Mouse (Mus musculus) neural tube, embryonic 15.5 days (tissue): Measurements from ENCODE around the gene Senp8. TPM values are rescaled to one million over a fixed set of nuclear protein-coding genes. Genes with fewer than 3 reads are reported as not detected.

ENCODE experiments used
- ATAC-seq: fragments of 200-750 bp; cut with Nextera tagmentation; 2 replicates; pipeline ENCODE4 v1.8.0; 2017; ENCODE audit warnings: mild to moderate bottlenecking, moderate TSS enrichment, moderate library complexity; ENCODE audit not compliant: low FRiP score
- H3K27ac ChIP-seq: fragments of 300-500 bp; sonication (generic); replicated peaks from 2 replicates; pipeline ENCODE4 v1.5.1; 2015; ENCODE audit warnings: mild to moderate bottlenecking, inconsistent platforms
- H3K27me3 ChIP-seq: fragments of 300-500 bp; sonication (generic); replicated peaks from 2 replicates; pipeline ENCODE4 v1.6.1; 2015; ENCODE audit warnings: inconsistent platforms
- H3K36me3 ChIP-seq: fragments of 300-500 bp; sonication (generic); 2 replicates; pipeline ENCODE4 v1.6.1; 2015; ENCODE audit warnings: inconsistent platforms
- H3K4me1 ChIP-seq: fragments of 300-500 bp; sonication (generic); 2 replicates; pipeline ENCODE4 v1.6.1; 2015; ENCODE audit warnings: inconsistent platforms
- H3K4me2 ChIP-seq: fragments of 300-500 bp; sonication (generic); 2 replicates; pipeline ENCODE4 v1.6.1; 2015; ENCODE audit warnings: inconsistent platforms, mild to moderate bottlenecking, moderate library complexity
- H3K4me3 ChIP-seq: fragments of 300-500 bp; sonication (generic); replicated peaks from 2 replicates; pipeline ENCODE4 v1.5.1; 2015; ENCODE audit warnings: mild to moderate bottlenecking, inconsistent platforms
- H3K9ac ChIP-seq: fragments of 300-500 bp; sonication (generic); replicated peaks from 2 replicates; pipeline ENCODE4 v1.6.1; 2015; ENCODE audit warnings: mild to moderate bottlenecking, inconsistent platforms
- H3K9me3 ChIP-seq: fragments of 300-500 bp; sonication (generic); replicated peaks from 2 replicates; pipeline ENCODE4 v1.6.1; 2016; ENCODE audit warnings: inconsistent platforms
- WGBS: fragments of 180-500 bp; shearing (Covaris S2); methylation state at CpG from one replicate; pipeline ENCODE4 v1.1.7; 2015; ENCODE audit warnings: mixed read lengths; 5-methylcytosine and 5-hydroxymethylcytosine counted together
- polyA plus RNA-seq: library from polyadenylated mRNA; unstranded; fragments of >200 nt; fragmentation: Nextera tagmentation; extraction: Ambion mirVana; gene quantifications from 2 replicates; pipeline ENCODE4 v1.2.1, GENCODE M21; 2015

Gene Senp8
- polyA plus RNA-seq, 1 experiment from 2014 or later, result 8.4 TPM

GRCm38 (mm10) chr9:59709225-59709624 lies 41.3 kb downstream of the Senp8 start:
- no peak overlapping the region for H3K4me3 ChIP-seq
- H3K4me1 ChIP-seq, result no peaks in the 10 kb centered on the region
- no peaks in the 10 kb centered on the region for H3K36me3 ChIP-seq
- H3K27ac ChIP-seq, result no peak overlapping the region
- WGBS, result 80% methylated on average over 3 of the region's 3 CpGs
- H3K9me3 ChIP-seq, result no peaks in the 10 kb centered on the region
- ATAC-seq, result no peak
- no peak overlapping the region for H3K4me2 ChIP-seq
- H3K27me3 ChIP-seq, result no peaks in the 10 kb centered on the region
- no peak overlapping the region for H3K9ac ChIP-seq

- H3K27me3 ChIP-seq, result no peaks in the 10 kb centered on the region
- no peaks in the 10 kb centered on the region for H3K9me3 ChIP-seq
- H3K4me2 ChIP-seq, result no peak overlapping the region
- no peak overlapping the region for H3K4me3 ChIP-seq
- H3K36me3 ChIP-seq, result no peaks in the 10 kb centered on the region
- no peak overlapping the region for H3K9ac ChIP-seq
- ATAC-seq, result no peak
- H3K27ac ChIP-seq, result no peak overlapping the region
- H3K4me1 ChIP-seq, result no peaks in the 10 kb centered on the region
- WGBS, result 74% methylated on average over 10 of the region's 10 CpGs
Measured at GRCm38 (mm10) chr9:59706850-59707825, 43.4 kb downstream of the Senp8 start.

GRCm38 (mm10) chr9:59703099-59703498 lies 47.4 kb downstream of the Senp8 start:
- WGBS, result 77% methylated on average over 6 of the region's 6 CpGs
- Histone ChIP-seq H3K4me3 (no peak overlapping the region), H3K9me3 (no peaks in the 10 kb centered on the region), H3K4me1 (no peaks in the 10 kb centered on the region), H3K9ac (no peak overlapping the region), H3K36me3 (no peaks in the 10 kb centered on the region), H3K27ac (no peak overlapping the region), H3K4me2 (no peak overlapping the region), H3K27me3 (no peaks in the 10 kb centered on the region)
- ATAC-seq, result no peak

- Histone ChIP-seq H3K27ac (no peak overlapping the region), H3K4me1 (no peaks in the 10 kb centered on the region), H3K4me2 (no peak overlapping the region), H3K27me3 (no peaks in the 10 kb centered on the region), H3K36me3 (no peaks in the 10 kb centered on the region), H3K9ac (no peak overlapping the region), H3K9me3 (no peaks in the 10 kb centered on the region), H3K4me3 (no peak overlapping the region)
- no peak for ATAC-seq
- WGBS, result 72% methylated on average over 7 of the region's 7 CpGs
Measured at GRCm38 (mm10) chr9:59701094-59701493, 49.4 kb downstream of the Senp8 start.

GRCm38 (mm10) chr9:59696381-59696780 lies 54.1 kb downstream of the Senp8 start:
- Histone ChIP-seq H3K27me3 (no peaks in the 10 kb centered on the region), H3K4me1 (peaks cover 10% of the 10 kb centered on the region), H3K4me3 (no peak overlapping the region), H3K36me3 (no peaks in the 10 kb centered on the region), H3K4me2 (no peak overlapping the region), H3K27ac (no peak overlapping the region), H3K9me3 (no peaks in the 10 kb centered on the region), H3K9ac (no peak overlapping the region)
- no peak for ATAC-seq
- WGBS, result 89% methylated on average over 3 of the region's 3 CpGs

GRCm38 (mm10) chr9:59695451-59695813 lies 55.1 kb downstream of the Senp8 start:
- Histone ChIP-seq H3K9ac (no peak overlapping the region), H3K4me1 (peaks cover 10% of the 10 kb centered on the region), H3K27ac (no peak overlapping the region), H3K4me3 (no peak overlapping the region), H3K27me3 (no peaks in the 10 kb centered on the region), H3K4me2 (no peak overlapping the region), H3K36me3 (no peaks in the 10 kb centered on the region), H3K9me3 (no peaks in the 10 kb centered on the region)
- no peak for ATAC-seq
- 50% methylated on average over 3 of the region's 3 CpGs for WGBS

- Histone ChIP-seq H3K27me3 (no peaks in the 10 kb centered on the region), H3K4me1 (peaks cover 10% of the 10 kb centered on the region), H3K9ac (no peak overlapping the region), H3K9me3 (no peaks in the 10 kb centered on the region), H3K4me2 (no peak overlapping the region), H3K4me3 (no peak overlapping the region), H3K27ac (no peak overlapping the region), H3K36me3 (no peaks in the 10 kb centered on the region)
- ATAC-seq, result no peak
- WGBS, result 60% methylated on average over 16 of the region's 16 CpGs
Measured at GRCm38 (mm10) chr9:59694571-59695450, 55.7 kb downstream of the Senp8 start.

GRCm38 (mm10) chr9:59692145-59692544 lies 58.4 kb downstream of the Senp8 start:
- H3K27ac ChIP-seq, result peak overlapping the region; percentile 54
- WGBS, result 36% methylated on average over 9 of the region's 9 CpGs

GRCm38 (mm10) chr9:59691635-59692094 lies 58.8 kb downstream of the Senp8 start:
- 2% methylated on average over 23 of the region's 23 CpGs for WGBS
- peak; percentile 85 for ATAC-seq
- H3K9ac ChIP-seq, result 0 out of 2 replicates have a peak overlapping the region, but pooled peaks have one; percentile 8
- H3K36me3 ChIP-seq, result no peaks in the 10 kb centered on the region
- H3K9me3 ChIP-seq, result no peaks in the 10 kb centered on the region
- H3K27ac ChIP-seq, result peak overlapping the region; percentile 54
- peak overlapping the region; percentile 31 for H3K4me3 ChIP-seq
- peaks cover 10% of the 10 kb centered on the region for H3K4me1 ChIP-seq
- H3K4me2 ChIP-seq, result peak overlapping the region; percentile 65
- H3K27me3 ChIP-seq, result no peaks in the 10 kb centered on the region

More at GRCm38 (mm10) chr9:59692145-59692544, 58.4 kb downstream of the Senp8 start:
- ATAC-seq, result peak; percentile 72
- Histone ChIP-seq H3K4me1 (peaks cover 10% of the 10 kb centered on the region), H3K9ac (0 out of 2 replicates have a peak overlapping the region, but pooled peaks have one; percentile 8), H3K27me3 (no peaks in the 10 kb centered on the region), H3K9me3 (no peaks in the 10 kb centered on the region), H3K4me2 (peak overlapping the region; percentile 65), H3K4me3 (peak overlapping the region; percentile 31), H3K36me3 (no peaks in the 10 kb centered on the region)

- WGBS, result 45% methylated on average over 6 of the region's 6 CpGs
- H3K9ac ChIP-seq, result no peak overlapping the region
- peaks cover 10% of the 10 kb centered on the region for H3K4me1 ChIP-seq
- no peak overlapping the region for H3K4me2 ChIP-seq
- H3K36me3 ChIP-seq, result no peaks in the 10 kb centered on the region
- H3K4me3 ChIP-seq, result no peak overlapping the region
- H3K27ac ChIP-seq, result no peak overlapping the region
- no peaks in the 10 kb centered on the region for H3K9me3 ChIP-seq
- no peaks in the 10 kb centered on the region for H3K27me3 ChIP-seq
- no peak for ATAC-seq
Measured at GRCm38 (mm10) chr9:59687416-59688046, 63.0 kb downstream of the Senp8 start.
